Mouse (Mus musculus) urinary bladder, postnatal 4 days (tissue): Measurements from ENCODE around the gene Gm5478.
"Not testable (repeated sequence)": the region's sequence is repeated elsewhere in the genome, so short reads cannot be mapped to it uniquely, and the experiment has no call there.

Source experiments
- DNase-seq, 2 experiments: peaks; one replicate each; pipeline ENCODE4 v3.0.0; 2021 to 2022; ENCODE audit warnings: low spot score in 2 of 2

The Gm5478 gene

GRCm38 (mm10) chr15:101647280-101647679 lies at the start of gene Gm5478:
Gene Gm5478 (minus strand): TSS chr15:101647380.
- DNase-seq: no peak

GRCm38 (mm10) chr15:101694207-101694606 lies 47.0 kb upstream of the Gm5478 start, which contains the start of gene Krt6a:
Gene Krt6a (minus strand): TSS chr15:101694307.
- DNase-seq: no peak

DNA sequence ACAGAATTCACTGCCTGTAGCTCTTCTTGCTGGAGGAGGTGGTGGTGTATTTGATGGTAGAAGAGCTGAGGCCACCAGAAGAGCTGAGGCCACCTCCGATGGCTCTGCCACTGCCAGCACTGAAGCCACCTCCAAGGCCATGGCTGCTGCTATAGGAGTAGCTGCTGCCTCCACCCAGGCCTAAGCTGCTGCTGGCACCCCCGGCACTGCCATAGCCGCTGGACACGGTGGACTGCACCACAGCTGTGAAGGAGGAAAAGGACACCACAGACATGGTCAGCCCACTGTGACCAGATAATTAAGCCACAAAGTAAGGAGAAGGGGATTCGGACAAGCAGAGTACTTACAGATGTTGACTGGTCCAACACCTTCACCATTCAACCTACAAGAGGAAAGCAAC lies 43.3 kb upstream of the Gm5478 start:
- DNase-seq: not testable (repeated sequence)

GRCm38 (mm10) chr15:101688161-101688560 lies 41.0 kb upstream of the Gm5478 start:
- DNase-seq: no peak

- no peak for DNase-seq
Observed at GRCm38 (mm10) chr15:101680187-101680586, 33.0 kb upstream of the Gm5478 start, which contains the start of gene Krt6b. Gene Krt6b (minus strand): TSS chr15:101680287.

DNA sequence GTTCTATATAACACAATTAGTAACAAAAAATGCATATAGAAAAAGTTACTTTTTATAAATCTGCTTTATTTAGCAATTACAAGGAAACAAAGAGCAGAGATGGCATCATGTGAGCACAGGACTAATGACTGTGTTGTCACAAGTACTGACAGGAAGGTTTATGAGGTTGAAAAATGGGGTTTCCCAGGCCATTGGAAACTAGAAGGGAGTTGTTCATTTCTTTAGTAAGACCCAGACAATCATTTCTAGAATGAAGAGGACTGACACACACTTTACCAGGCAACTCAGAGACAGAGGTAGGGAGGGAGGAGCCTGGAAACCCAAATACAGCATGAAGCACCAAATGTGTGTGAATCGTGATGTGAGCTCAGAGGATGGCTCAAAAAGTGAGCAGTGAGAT lies 28.8 kb upstream of the Gm5478 start:
- DNase-seq: no peak

GRCm38 (mm10) chr15:101652736-101653265 lies 5.6 kb upstream of the Gm5478 start:
- DNase-seq: no peak

- no peak for DNase-seq
Observed at GRCm38 (mm10) chr15:101627884-101628283, 19.3 kb downstream of the Gm5478 start, which contains the start of gene Gm5414. Gene Gm5414 (minus strand): TSS chr15:101628188.

- DNase-seq: no peak
Observed at GRCm38 (mm10) chr15:101599123-101599522, 48.1 kb downstream of the Gm5478 start.
